Mouse (Mus musculus) embryonic facial prominence, embryonic 14.5 days (tissue): ENCODE measurements around the gene Ttll11. TPM values are rescaled to one million over a fixed set of nuclear protein-coding genes. Genes with fewer than 3 reads are reported as not detected.

Experiments used
- ATAC-seq: fragments of 200-750 bp; cut with Nextera tagmentation; 2 replicates; pipeline ENCODE4 v1.8.0; 2017; ENCODE audit warnings: low read depth, moderate number of reproducible peaks, moderate TSS enrichment
- DNase-seq: peaks from one replicate; pipeline ENCODE4 v3.0.0-alpha.2; 2015; ENCODE audit warnings: low spot score
- H3K27ac ChIP-seq: fragments of 300-500 bp; sonication (generic); replicated peaks from 2 replicates; pipeline ENCODE4 v1.5.1; 2014; ENCODE audit warnings: low read depth, mild to moderate bottlenecking, low read length, moderate library complexity
- H3K27me3 ChIP-seq: fragments of 300-500 bp; sonication (generic); replicated peaks from 2 replicates; pipeline ENCODE4 v1.6.1; 2014; ENCODE audit warnings: low read length; ENCODE audit not compliant: control insufficient read depth, insufficient read depth
- H3K36me3 ChIP-seq: fragments of 300-500 bp; sonication (generic); 2 replicates; pipeline ENCODE4 v1.6.1; 2014; ENCODE audit warnings: low read length, mixed read lengths; ENCODE audit not compliant: control insufficient read depth, insufficient read depth
- H3K4me1 ChIP-seq: fragments of 300-500 bp; sonication (generic); 2 replicates; pipeline ENCODE4 v1.6.1; 2014; ENCODE audit warnings: antibody characterized with exemption, low read length; ENCODE audit not compliant: control insufficient read depth, insufficient read depth
- H3K4me2 ChIP-seq: fragments of 300-500 bp; sonication (generic); 2 replicates; pipeline ENCODE4 v1.6.1; 2014; ENCODE audit warnings: low read depth, mild to moderate bottlenecking, low read length, moderate library complexity, mixed read lengths
- H3K4me3 ChIP-seq: fragments of 300-500 bp; sonication (generic); 2 replicates; pipeline ENCODE4 v1.5.1; 2014; ENCODE audit warnings: low read depth, mild to moderate bottlenecking, low read length
- H3K9ac ChIP-seq: fragments of 300-500 bp; sonication (generic); 2 replicates; pipeline ENCODE4 v1.6.1; 2014; ENCODE audit warnings: low read depth, mild to moderate bottlenecking, low read length, moderate library complexity, mixed read lengths
- H3K9me3 ChIP-seq: fragments of 300-500 bp; sonication (generic); 2 replicates; pipeline ENCODE4 v1.6.1; 2016; ENCODE audit warnings: low read length; ENCODE audit not compliant: control insufficient read depth
- WGBS: fragments of 180-500 bp; shearing (Covaris S2); extraction: QIAGEN DNeasy Blood & Tissue Kit; methylation state at CpG from one replicate; pipeline ENCODE4 v1.1.7; 2014; 5-methylcytosine and 5-hydroxymethylcytosine counted together
- polyA plus RNA-seq: library from polyadenylated mRNA; unstranded; fragments of >200 nt; fragmentation: Nextera tagmentation; extraction: Ambion mirVana; gene quantifications from 2 replicates; pipeline ENCODE4 v1.2.1, GENCODE M21; 2014

Ttll11 gene
- polyA plus RNA-seq, 1 experiment from 2014 or later: 1.8 TPM

GRCm38 (mm10) chr2:35745876-35746275 is 233.8 kb downstream of the Ttll11 start:
- no peak for ATAC-seq
- H3K36me3 ChIP-seq: no peaks in the 10 kb centered on the region
- peaks cover 12% of the 10 kb centered on the region; the same call in 1 of the 2 replicates for H3K4me1 ChIP-seq
- no peaks in the 10 kb centered on the region for H3K27me3 ChIP-seq
- H3K9ac ChIP-seq: no peak overlapping the region
- WGBS: 87% methylated on average over 10 of the region's 10 CpGs
- no peak for DNase-seq
- no peak overlapping the region for H3K4me2 ChIP-seq
- no peaks in the 10 kb centered on the region for H3K9me3 ChIP-seq
- no peak overlapping the region for H3K27ac ChIP-seq
- H3K4me3 ChIP-seq: no peak overlapping the region

GRCm38 (mm10) chr2:35739669-35740254 is 240.0 kb downstream of the Ttll11 start:
- H3K9me3 ChIP-seq: peaks cover 5% of the 10 kb centered on the region; the same call in 1 of the 2 replicates
- H3K9ac ChIP-seq: no peak overlapping the region
- H3K27ac ChIP-seq: no peak overlapping the region
- no peak overlapping the region for H3K4me3 ChIP-seq
- 31% methylated on average over 12 of the region's 13 CpGs for WGBS
- DNase-seq (peak; percentile 61), ATAC-seq (no peak)
- H3K4me2 ChIP-seq: peak overlapping the region; percentile 7; the same call in 1 of the 2 replicates
- peaks cover 8% of the 10 kb centered on the region; the same call in 1 of the 2 replicates for H3K4me1 ChIP-seq
- no peaks in the 10 kb centered on the region for H3K36me3 ChIP-seq
- no peaks in the 10 kb centered on the region for H3K27me3 ChIP-seq

- Histone ChIP-seq H3K4me3 (no peak overlapping the region), H3K27ac (no peak overlapping the region), H3K36me3 (peaks cover under 1% of the 10 kb centered on the region; the same call in 1 of the 2 replicates), H3K27me3 (no peaks in the 10 kb centered on the region), H3K9ac (no peak overlapping the region), H3K4me1 (peaks cover 8% of the 10 kb centered on the region; the same call in 1 of the 2 replicates), H3K4me2 (no peak overlapping the region), H3K9me3 (peaks cover 7% of the 10 kb centered on the region; the same call in 1 of the 2 replicates)
- ATAC-seq (0 out of 2 replicates have a peak, but pooled peaks have one; percentile 13), DNase-seq (no peak)
- 71% methylated on average over 7 of the region's 7 CpGs for WGBS
Measured at GRCm38 (mm10) chr2:35737467-35738027, 242.2 kb downstream of the Ttll11 start.

- Histone ChIP-seq H3K27ac (no peak overlapping the region), H3K9me3 (peaks cover 7% of the 10 kb centered on the region; the same call in 1 of the 2 replicates), H3K4me3 (no peak overlapping the region), H3K36me3 (peaks cover 12% of the 10 kb centered on the region), H3K4me2 (no peak overlapping the region), H3K9ac (no peak overlapping the region), H3K27me3 (no peaks in the 10 kb centered on the region), H3K4me1 (peaks cover 8% of the 10 kb centered on the region; the same call in 1 of the 2 replicates)
- ATAC-seq: no peak
- DNase-seq: no peak
- WGBS: 73% methylated on average over 2 of the region's 2 CpGs
Measured at GRCm38 (mm10) chr2:35736061-35736460, 243.7 kb downstream of the Ttll11 start.

- 98% methylated on average over 2 of the region's 2 CpGs for WGBS
- DNase-seq: no peak
- H3K27me3 ChIP-seq: no peaks in the 10 kb centered on the region
- no peak overlapping the region for H3K27ac ChIP-seq
- no peak for ATAC-seq
- H3K36me3 ChIP-seq: peaks cover 20% of the 10 kb centered on the region
- H3K9me3 ChIP-seq: peaks cover 7% of the 10 kb centered on the region; the same call in 1 of the 2 replicates
- H3K4me3 ChIP-seq: no peak overlapping the region
- H3K4me2 ChIP-seq: no peak overlapping the region
- H3K4me1 ChIP-seq: peaks cover 6% of the 10 kb centered on the region; the same call in 1 of the 2 replicates
- H3K9ac ChIP-seq: no peak overlapping the region
Measured at GRCm38 (mm10) chr2:35735001-35735400, 244.7 kb downstream of the Ttll11 start.

GRCm38 (mm10) chr2:35731671-35732449 is 247.9 kb downstream of the Ttll11 start:
- H3K27ac ChIP-seq: no peak overlapping the region
- no peak for ATAC-seq

GRCm38 (mm10) chr2:35729077-35730065 is 250.3 kb downstream of the Ttll11 start:
- peak overlapping the region; percentile 33; the same call in 1 of the 2 replicates for H3K27ac ChIP-seq
- no peaks in the 10 kb centered on the region for H3K4me1 ChIP-seq
- DNase-seq (peak; percentile 47), ATAC-seq (peak; percentile 51)
- no peaks in the 10 kb centered on the region for H3K27me3 ChIP-seq
- 40% methylated on average over 15 of the region's 16 CpGs for WGBS
- peaks cover 64% of the 10 kb centered on the region for H3K36me3 ChIP-seq
- H3K4me2 ChIP-seq: no peak overlapping the region
- H3K9me3 ChIP-seq: no peaks in the 10 kb centered on the region; the same call in 1 of the 2 replicates
- no peak overlapping the region for H3K4me3 ChIP-seq
- no peak overlapping the region for H3K9ac ChIP-seq

More at GRCm38 (mm10) chr2:35731671-35732449, 247.9 kb downstream of the Ttll11 start:
- Histone ChIP-seq H3K9me3 (peaks cover 7% of the 10 kb centered on the region; the same call in 1 of the 2 replicates), H3K27me3 (no peaks in the 10 kb centered on the region), H3K9ac (no peak overlapping the region), H3K4me3 (no peak overlapping the region), H3K4me2 (no peak overlapping the region), H3K36me3 (peaks cover 44% of the 10 kb centered on the region), H3K4me1 (no peaks in the 10 kb centered on the region)
- 64% methylated on average over 18 of the region's 18 CpGs for WGBS
- peak; percentile 19 for DNase-seq
